Mouse (Mus musculus): Measurements from ENCODE around the gene Adh1.

Gene Adh1

DNA sequence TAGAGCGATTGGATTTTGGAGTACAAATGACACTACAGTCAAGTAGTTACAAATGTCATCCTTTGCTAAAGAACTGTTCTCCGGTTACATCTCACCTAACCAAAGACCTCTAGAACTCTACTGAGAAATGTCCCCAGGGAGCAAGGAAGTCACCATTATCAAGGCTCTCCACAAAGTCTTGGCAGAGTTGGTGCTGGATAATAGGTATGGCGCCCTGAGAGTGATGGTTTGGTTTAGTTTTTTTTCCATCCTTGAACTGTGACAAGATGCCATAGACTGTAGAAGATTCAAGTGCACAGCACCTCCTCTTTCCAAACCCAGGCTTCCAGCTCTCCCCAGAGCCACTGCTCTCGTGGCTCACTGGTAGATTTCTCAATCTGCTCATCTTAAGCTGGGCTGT, 26.9 kb downstream of the Adh1 start:
- DNase-seq (ENCODE audit: low spot score in 2 of 2) = no peak

DNA sequence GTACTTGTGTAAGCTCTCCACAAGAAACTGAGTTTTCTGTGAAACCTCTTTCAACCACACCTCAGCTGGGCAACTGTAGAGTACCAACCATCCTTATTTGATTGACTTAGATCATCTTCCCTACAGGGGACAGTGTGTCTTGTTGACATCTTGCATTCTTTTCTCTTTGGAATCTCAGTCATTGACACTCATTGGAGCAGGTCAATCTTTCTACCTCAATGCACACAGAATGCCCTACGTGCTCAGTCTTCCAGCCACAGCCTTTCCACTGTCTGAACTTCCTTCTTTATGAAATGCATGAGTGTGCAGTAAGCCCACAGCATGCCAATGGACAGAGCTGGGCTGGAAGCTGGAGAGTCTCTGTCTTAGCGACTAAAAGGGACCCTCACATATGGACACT, 29.9 kb downstream of the Adh1 start:
- DNase-seq (ENCODE audit: low spot score in 2 of 2) = no peak

DNA sequence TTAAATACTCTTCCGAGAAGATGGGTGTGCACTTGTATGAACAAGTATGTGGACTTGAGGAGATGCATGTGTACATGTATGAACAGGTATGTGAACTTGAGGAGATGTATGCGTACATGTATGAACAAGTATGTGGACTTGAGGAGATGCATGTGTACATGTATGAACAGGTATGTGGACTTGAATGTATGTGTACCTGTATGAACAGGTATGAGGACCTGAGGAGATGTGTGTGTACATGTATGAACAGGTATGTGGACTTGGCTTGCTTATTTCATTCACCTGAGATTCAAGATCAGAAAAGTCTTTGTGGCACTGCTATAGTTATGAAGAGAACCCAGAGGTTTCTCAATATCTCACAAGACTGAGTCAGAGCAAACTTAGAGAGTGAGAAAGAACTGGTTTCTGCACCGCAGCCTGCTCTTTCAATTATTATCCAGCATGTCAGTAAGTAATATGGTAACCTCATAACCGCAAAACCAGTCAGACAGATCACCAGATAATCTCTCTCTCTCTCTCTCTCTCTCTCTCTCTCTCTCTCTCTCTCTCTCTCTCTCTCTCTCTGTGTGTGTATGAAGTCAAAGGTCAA, 30.8 kb downstream of the Adh1 start:
- DNase-seq (ENCODE audit: low spot score in 2 of 2) = no peak

DNA sequence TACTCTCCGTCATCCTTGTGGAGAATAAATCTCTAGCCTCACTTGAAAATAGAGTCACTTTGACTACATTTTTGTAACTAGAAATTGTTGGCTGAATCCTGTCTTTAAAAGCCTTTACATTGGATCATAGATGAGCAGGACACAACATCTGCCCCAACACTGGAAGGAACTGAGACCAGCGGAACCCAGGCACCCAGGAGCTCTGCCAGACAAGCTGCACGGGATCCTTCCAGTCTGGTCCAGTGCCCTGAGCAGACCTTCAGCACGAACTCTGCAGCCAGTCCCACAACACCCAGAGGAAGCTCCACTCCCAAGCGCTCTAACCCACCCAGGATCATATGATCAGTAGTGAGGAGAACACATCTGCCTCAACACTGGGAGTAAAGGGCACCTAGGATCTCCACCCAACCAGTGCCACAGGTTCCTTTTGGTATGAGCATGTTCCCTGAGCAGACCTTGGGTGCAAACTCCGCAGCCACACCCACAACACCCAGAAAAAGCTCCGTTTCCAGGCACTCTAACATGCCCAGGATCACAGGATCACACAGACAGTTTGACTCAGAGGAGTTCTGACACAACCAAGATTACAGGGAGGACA, 32.6 kb downstream of the Adh1 start:
- DNase-seq (ENCODE audit: low spot score in 2 of 2) = no peak

DNA sequence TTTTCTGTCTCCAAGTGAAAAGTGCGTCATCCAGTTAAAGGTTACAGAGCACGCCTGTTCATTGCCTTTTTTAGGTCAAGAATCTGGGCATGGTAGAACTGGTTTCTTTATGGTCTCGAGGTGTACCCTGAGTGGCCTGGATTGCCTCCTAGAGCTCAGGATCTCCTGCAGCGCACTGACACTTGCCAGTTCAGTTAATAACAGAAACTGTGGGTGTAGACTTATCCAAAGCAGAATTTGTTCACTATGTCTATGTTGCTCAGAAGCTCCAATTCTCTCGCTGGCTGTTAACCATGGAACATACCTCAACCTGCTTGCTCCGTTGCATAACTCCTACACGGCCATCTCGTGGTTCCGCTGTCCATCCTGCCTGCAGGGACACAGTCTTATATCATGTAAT, 39.3 kb downstream of the Adh1 start:
- DNase-seq (ENCODE audit: low spot score in 2 of 2) = no peak

DNA sequence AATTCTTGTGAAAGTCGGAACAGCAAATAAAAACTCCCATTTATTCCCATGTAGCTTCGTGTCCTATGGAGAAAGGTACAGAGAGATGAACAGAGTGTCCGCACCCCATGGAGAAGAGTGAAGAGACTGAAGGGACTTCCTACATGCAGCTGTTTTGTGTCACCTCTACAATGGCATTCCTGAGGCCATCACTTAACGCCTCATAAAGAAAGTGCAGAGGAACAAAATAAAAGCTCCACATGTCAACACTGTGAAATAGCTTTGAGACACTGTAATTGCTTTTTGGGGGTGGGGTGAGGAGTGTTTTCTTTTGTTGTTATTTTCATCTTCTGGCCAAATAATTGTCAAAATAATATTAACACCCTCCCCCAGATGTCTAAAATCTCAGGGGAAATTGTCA, 41.9 kb downstream of the Adh1 start:
- DNase-seq (ENCODE audit: low spot score in 2 of 2) = no peak

DNA sequence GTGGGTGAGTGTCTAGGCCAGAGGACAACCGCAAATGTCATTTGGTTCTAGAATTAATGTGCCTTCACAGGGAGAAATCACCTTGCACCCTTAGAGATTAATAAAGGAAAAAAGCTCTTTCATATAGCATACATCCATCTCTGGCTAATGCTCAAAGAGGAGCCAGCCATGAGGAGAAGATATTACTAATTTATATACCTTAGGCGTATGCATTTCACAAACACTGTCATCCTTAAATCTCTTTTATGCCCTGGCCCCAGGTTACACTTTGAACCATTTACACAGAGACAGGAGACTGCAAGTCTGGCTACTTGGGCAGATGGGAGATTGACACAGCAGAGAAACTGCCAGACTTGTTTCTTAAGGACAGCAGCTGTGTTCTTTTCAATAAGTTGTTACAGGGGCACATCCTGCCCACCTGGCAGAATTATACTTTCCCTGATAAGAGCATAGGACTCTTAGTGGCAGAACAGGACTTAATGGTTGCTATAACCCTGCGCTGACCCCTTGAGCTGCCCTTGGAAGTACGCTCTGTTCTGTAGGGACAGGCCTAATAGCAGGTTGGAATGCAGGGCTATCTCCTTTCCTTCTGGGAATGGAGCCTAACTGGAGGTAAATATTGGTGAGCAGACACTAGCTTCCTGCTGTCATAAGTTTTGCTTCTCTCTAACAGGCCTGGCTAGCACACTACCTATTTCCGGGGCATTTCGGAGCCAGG, 43.1 kb downstream of the Adh1 start:
- DNase-seq (ENCODE audit: low spot score in 2 of 2) = no peak

DNA sequence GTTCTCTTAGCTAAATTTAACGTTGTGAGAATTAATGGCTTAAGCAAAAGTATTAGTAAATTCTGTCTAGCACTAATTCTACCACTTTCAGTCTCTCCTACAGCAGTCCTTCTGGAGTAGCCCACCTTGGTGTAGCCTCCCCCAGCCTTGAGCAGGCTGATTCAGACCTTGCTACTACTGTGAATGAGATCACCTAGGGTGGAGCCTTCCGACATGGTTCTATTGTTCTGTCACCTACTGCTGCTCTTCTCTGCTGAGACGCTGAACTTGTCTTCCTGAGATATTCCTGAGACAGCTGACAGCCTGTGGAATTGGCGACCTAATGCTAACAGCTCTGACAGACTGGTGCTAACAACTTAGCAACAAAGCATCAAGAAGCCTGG, 43.7 kb downstream of the Adh1 start:
- DNase-seq (ENCODE audit: low spot score in 2 of 2) = no peak

DNA sequence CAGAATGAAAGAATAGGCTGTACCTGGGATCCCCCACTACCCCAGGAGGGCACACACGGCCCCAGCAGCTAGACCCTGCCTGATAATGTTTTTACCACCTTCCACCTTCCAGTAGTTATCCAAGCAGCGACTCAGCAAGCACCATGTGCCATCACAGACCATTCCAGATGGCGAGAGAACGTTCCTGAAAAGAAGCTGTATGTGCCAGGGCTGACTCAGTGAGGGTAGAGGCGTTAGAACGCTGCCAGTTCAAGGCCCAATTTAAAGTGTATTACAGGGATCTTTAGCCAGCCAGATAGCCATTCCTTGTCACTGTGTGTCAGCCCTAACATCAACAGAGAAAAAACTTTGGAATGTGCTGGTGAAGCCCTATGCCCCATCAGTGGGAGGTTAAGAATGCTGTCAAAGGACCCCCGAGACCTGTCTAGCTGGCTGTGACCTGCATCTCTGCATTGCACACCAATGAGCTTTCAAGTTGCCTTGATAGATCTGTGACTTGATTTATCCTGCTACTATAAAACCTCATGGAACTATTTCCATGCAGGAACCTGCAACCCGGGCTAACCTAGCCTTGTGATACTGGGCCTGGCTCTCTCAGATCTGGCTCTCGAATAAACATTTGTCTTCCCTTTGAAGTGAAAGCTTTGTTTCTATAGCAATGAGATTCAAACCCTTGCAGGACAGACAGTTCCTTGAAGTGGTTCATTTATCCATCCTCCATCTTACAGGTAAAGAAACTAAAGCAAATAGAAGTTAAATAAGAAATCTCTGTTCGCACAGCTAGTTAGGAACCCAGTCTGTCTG, 44.9 kb downstream of the Adh1 start:
- DNase-seq (ENCODE audit: low spot score in 2 of 2) = no peak

DNA sequence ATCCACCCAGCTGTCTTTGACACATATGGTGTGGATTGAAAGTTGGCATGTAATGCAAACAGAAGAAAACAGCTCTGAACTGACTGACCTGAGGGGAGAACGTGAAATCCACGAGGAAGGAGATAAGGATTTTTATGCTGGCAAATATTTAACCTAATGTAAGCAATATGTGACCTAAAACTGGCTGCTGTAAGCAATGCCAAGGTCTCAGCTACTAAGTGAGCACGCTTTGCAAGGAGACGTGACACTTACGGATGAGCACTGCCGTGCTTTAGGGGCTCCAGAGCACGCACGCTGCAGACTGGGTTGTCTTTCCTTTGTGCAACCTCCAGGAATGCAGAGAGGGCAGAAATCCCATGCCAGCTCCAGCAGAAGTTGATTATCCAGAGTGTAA, 45.5 kb downstream of the Adh1 start:
- DNase-seq (ENCODE audit: low spot score in 2 of 2) = no peak

DNA sequence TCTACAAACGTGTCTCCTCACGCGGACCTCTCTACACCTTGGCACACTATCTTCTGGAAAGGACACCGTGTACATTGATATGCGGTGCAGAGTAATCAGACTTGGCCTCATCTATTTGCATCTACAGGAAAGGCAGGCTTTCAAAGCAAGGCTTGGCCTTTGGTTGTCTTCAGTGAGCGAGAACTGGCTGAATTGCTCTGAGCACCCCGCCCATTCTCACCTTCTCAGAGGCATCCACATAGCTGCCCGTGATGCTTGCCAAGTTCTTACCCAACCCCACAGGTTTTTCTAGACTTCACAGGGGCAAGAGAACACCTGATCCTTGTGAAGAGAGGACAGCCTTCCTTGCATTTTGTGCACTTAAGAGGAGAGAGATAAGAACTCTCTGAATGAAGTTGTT, 49.1 kb downstream of the Adh1 start:
- no peak for DNase-seq (ENCODE audit: low spot score in 2 of 2)

DNA sequence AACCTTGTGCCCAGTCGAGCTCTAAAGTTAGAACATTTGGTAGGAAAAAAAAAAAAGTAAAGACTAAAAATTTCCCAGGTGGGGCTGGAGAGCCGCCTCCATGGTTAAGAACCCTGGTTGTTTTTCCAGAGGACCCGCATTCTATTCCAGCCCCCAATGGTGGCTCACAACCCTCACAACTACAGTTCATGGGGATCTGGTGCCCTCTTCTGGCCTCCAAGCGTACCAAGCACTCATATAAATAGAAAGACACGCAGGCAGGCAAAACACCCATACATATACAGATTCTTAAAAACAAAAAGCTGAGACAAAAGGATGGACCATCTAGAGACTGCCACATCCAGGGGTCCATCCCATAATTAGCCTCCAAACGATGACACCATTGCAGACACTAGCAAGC, 50.2 kb downstream of the Adh1 start:
- DNase-seq (ENCODE audit: low spot score in 2 of 2) = no peak

DNA sequence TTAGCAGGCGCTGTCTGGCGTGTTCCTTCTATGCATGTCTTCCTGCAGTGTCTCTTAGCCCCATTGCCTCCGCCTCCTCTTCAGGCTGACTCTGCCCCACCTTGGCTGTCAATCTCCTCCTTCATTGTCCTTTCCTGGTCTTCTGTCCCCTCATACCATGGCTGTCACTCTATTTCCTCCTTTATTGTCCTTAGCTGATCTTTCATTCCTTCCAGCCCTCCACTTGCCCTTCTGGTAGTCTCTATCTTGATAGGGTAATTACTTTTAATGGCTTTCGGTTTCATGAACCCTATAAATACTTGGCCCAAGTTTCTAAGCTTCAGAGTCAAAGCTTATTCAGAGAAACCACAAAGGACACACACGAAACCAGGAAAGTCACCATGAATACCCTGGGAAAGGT, 52.2 kb downstream of the Adh1 start, which contains the start of gene Adh6a:
Adh6a (plus strand) TSS at position 322 of the 400 bp plus-strand sequence.
- no peak for DNase-seq (ENCODE audit: low spot score in 2 of 2)

DNA sequence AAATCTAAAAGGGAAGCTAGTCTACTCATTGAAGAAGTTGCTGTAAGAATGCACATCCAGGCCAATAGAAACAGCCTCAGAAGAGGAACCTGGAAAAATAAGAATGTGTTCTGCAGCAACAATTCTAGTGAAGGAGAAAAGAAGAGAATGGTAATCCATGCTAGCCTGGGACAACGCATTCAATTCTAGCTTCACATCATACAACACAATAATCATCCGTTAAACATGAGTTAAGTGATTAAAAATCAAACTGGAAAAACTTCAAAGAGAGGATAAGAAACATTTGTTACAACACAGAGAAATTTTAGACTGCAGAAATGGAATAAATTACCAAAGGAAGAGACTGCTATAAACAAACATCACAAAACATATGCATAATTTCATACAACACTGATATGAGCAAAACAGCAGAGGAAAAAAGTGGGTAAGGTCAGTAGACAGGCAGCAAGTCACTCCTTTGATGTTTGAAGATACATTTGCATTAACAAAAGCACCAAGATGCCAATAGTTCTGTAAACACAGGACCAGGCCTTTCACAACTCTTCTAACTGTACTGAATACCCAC, 56.2 kb downstream of the Adh1 start:
- no peak for DNase-seq (ENCODE audit: low spot score in 2 of 2)

DNA sequence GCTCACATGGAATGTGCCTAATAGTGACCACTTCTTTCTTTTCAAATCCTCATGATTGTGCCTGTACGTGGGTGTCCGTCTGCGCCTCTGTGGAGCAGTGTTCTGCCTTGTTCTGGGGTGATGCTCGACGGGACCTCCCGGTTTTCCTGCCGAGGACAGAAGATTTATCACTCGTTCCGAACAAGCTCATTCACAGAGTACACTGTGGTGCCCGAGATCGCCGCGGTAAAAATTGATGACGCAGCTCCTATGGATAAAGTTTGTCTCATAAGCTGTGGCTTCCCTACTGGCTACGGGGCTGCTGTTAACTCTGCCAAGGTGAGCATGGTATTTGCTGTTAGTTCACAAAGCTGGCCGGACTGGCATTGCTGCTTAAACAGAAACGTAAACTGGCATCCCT, 64.2 kb downstream of the Adh1 start:
- DNase-seq (ENCODE audit: low spot score in 2 of 2) = no peak

DNA sequence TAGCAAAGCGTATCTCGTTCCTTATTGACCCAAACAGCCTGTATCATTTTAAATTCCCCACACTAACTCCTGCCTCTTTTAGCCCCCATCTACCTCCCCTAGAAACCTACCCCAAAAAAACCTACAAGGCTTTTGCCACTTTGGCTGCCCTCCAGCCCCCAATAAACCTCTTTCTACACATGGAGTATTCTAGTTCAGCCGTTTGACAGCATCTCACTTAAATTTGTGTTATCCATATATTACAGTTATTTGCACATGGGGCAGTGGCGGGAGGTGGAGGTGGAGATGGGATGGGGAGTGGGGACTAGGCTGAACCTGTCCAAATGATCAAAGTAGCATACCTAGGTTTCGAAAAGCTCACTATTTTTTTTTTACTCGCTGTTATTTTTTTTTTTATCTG, 64.7 kb downstream of the Adh1 start:
- DNase-seq (ENCODE audit: low spot score in 2 of 2) = no peak

DNA sequence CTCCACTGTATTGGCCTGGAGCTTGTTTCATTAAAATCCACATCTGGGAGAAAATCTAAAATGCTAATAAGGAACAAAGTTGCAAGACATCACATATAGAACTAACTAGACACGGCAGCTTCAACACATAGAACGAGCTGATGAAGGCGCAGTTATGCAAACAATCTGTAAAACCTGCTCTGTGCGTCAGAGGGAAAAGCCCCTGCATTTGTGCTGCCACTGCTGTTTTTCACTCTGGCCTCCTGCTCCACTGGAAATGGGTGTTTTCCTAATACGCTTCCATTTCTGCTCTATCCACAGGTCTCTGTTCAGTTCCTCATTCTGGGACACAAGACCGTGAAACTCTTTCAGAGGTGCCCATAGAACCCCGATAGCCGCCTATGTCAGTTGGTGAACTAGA, 73.1 kb downstream of the Adh1 start:
- DNase-seq (ENCODE audit: low spot score in 2 of 2) = no peak

DNA sequence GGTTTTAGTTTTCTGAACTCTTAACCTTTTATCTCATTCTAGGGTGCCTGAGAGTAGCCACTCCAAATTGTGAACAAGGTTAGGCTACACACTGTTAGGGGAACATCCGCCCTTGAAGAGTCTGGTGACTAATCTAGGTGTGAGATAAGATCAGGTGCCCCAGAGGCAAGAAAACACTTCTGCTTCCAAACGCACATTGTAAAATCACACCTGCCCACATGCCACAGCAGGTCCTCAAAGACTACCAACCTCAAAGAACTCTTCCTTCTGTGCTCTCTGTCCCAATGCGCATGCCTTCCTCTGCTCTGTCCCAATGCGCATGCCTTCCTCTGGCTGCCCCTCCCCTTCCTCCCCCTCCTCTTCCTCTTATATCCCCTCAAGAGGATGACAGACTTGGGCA, 73.5 kb downstream of the Adh1 start:
- no peak for DNase-seq (ENCODE audit: low spot score in 2 of 2)

DNA sequence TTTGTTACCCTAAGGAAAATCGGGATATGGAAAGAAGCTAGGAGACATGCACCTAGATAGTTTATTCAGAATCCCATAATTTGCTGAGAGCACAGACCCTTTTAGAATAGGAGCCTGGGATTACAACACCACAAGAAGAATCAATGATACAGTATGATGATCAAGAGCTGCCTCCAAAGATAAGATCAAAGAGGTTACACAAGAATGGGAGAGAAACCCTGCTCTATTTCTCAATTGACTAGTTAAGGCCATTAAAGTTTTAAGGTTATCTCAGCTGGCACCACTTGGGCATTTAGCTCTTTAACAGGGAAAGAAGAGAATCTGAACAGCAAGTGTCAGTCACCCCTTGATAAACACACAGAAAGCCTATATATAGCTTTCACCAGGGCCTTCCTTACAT, 74.8 kb downstream of the Adh1 start:
- DNase-seq (ENCODE audit: low spot score in 2 of 2) = no peak

DNA sequence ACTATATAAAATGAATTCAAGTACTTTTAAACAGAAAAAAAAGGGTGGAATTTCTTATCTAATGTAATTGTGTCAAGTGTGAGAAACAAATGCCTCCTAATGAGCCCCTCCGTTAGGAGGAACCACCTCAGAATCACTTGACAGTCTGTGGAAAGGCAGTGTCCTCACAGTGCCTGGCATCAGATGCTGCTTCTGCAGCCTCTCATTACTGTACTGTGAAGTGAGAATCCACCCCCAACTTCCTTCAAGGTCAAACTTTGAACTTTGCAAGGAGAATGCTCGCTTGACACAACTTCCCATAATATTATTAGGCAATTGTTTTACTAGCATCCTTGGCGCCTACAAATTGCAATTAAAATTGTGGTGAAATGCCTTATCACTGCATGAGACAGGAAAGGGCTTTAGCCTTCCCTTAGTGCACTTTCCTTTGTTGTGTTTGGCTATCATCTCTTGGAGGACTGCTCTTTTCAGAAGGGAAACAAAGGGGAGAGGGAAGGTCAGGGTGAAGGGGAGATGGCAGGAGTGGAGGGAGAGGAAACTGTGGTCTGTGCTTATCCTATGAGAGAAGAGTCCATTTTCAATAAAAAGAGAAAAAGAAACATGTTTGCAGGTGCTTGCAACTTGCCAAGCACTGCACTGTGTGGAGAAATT, 75.4 kb downstream of the Adh1 start:
- no peak for DNase-seq (ENCODE audit: low spot score in 2 of 2)

Data from frontal cortex, postnatal 14 days (tissue).